Mouse (Mus musculus): ENCODE data around the gene Gm42906. TPM values are rescaled to one million over a fixed set of nuclear protein-coding genes. Genes with fewer than 3 reads are reported as not detected.

Gene Gm42906
- polyA plus RNA-seq, 1 experiment: not detected

- no peaks in the 10 kb centered on the region for H3K36me3 ChIP-seq (ENCODE audit: control insufficient read depth)
- H3K27me3 ChIP-seq (ENCODE audit: control insufficient read depth): no peaks in the 10 kb centered on the region
- no peaks in the 10 kb centered on the region for H3K4me1 ChIP-seq (ENCODE audit: control insufficient read depth)
- TF ChIP-seq GATA1 (IDR thresholded peaks at IDR 0.05; ENCODE audit: low read length) (no peak), TAL1 (IDR thresholded peaks at IDR 0.05; ENCODE audit: low read length) (no peak)
- no peaks in the 10 kb centered on the region for H3K9me3 ChIP-seq (ENCODE audit: control insufficient read depth, low read length)
- no peak overlapping the region for H3K4me3 ChIP-seq (replicated peaks)
Observed at GRCm38 (mm10) chr5:151166266-151166665, 261.7 kb downstream of the Gm42906 start.

GRCm38 (mm10) chr5:151165381-151166016 is 262.5 kb downstream of the Gm42906 start:
- no peaks in the 10 kb centered on the region for H3K27me3 ChIP-seq (ENCODE audit: control insufficient read depth)
- TF ChIP-seq GATA1 (IDR thresholded peaks at IDR 0.05; ENCODE audit: low read length) (no peak), TAL1 (IDR thresholded peaks at IDR 0.05; ENCODE audit: low read length) (no peak)
- no peaks in the 10 kb centered on the region for H3K36me3 ChIP-seq (ENCODE audit: control insufficient read depth)
- no peak overlapping the region for H3K4me3 ChIP-seq (replicated peaks)
- H3K9me3 ChIP-seq (ENCODE audit: control insufficient read depth, low read length): no peaks in the 10 kb centered on the region
- H3K4me1 ChIP-seq (ENCODE audit: control insufficient read depth): no peaks in the 10 kb centered on the region

- Histone ChIP-seq H3K4me1 (ENCODE audit: control insufficient read depth) (no peaks in the 10 kb centered on the region), H3K9me3 (ENCODE audit: control insufficient read depth, low read length) (no peaks in the 10 kb centered on the region), H3K27me3 (ENCODE audit: control insufficient read depth) (no peaks in the 10 kb centered on the region), H3K4me3 (replicated peaks) (no peak overlapping the region), H3K36me3 (ENCODE audit: control insufficient read depth) (no peaks in the 10 kb centered on the region)
- no peak for TF ChIP-seq TAL1 (IDR thresholded peaks at IDR 0.05; ENCODE audit: low read length)
- TF ChIP-seq GATA1 (IDR thresholded peaks at IDR 0.05; ENCODE audit: low read length): no peak
Observed at GRCm38 (mm10) chr5:151164815-151165214, 263.1 kb downstream of the Gm42906 start.

GRCm38 (mm10) chr5:151162642-151163041 is 265.3 kb downstream of the Gm42906 start:
- no peaks in the 10 kb centered on the region for H3K36me3 ChIP-seq (ENCODE audit: control insufficient read depth)
- TF ChIP-seq TAL1 (IDR thresholded peaks at IDR 0.05; ENCODE audit: low read length) (no peak), GATA1 (IDR thresholded peaks at IDR 0.05; ENCODE audit: low read length) (no peak)
- H3K4me1 ChIP-seq (ENCODE audit: control insufficient read depth): no peaks in the 10 kb centered on the region
- no peaks in the 10 kb centered on the region for H3K9me3 ChIP-seq (ENCODE audit: control insufficient read depth, low read length)
- H3K4me3 ChIP-seq (replicated peaks): no peak overlapping the region
- no peaks in the 10 kb centered on the region for H3K27me3 ChIP-seq (ENCODE audit: control insufficient read depth)

GRCm38 (mm10) chr5:151155247-151155646 is 272.7 kb downstream of the Gm42906 start:
- H3K36me3 ChIP-seq (ENCODE audit: control insufficient read depth): no peaks in the 10 kb centered on the region
- H3K4me3 ChIP-seq (replicated peaks): no peak overlapping the region
- no peaks in the 10 kb centered on the region for H3K27me3 ChIP-seq (ENCODE audit: control insufficient read depth)
- H3K4me1 ChIP-seq (ENCODE audit: control insufficient read depth): no peaks in the 10 kb centered on the region
- TF ChIP-seq GATA1 (IDR thresholded peaks at IDR 0.05; ENCODE audit: low read length) (no peak), TAL1 (IDR thresholded peaks at IDR 0.05; ENCODE audit: low read length) (no peak)
- H3K9me3 ChIP-seq (ENCODE audit: control insufficient read depth, low read length): no peaks in the 10 kb centered on the region

- H3K27me3 ChIP-seq (ENCODE audit: control insufficient read depth): no peaks in the 10 kb centered on the region
- H3K9me3 ChIP-seq (ENCODE audit: control insufficient read depth, low read length): no peaks in the 10 kb centered on the region
- TF ChIP-seq GATA1 (IDR thresholded peaks at IDR 0.05; ENCODE audit: low read length) (no peak), TAL1 (IDR thresholded peaks at IDR 0.05; ENCODE audit: low read length) (no peak)
- no peaks in the 10 kb centered on the region for H3K36me3 ChIP-seq (ENCODE audit: control insufficient read depth)
- no peak overlapping the region for H3K4me3 ChIP-seq (replicated peaks)
- H3K4me1 ChIP-seq (ENCODE audit: control insufficient read depth): no peaks in the 10 kb centered on the region
Observed at GRCm38 (mm10) chr5:151154780-151155179, 273.2 kb downstream of the Gm42906 start.

GRCm38 (mm10) chr5:151154030-151154429 is 273.9 kb downstream of the Gm42906 start:
- Histone ChIP-seq H3K9me3 (ENCODE audit: control insufficient read depth, low read length) (no peaks in the 10 kb centered on the region), H3K4me1 (ENCODE audit: control insufficient read depth) (no peaks in the 10 kb centered on the region), H3K4me3 (replicated peaks) (no peak overlapping the region), H3K36me3 (ENCODE audit: control insufficient read depth) (no peaks in the 10 kb centered on the region), H3K27me3 (ENCODE audit: control insufficient read depth) (no peaks in the 10 kb centered on the region)
- TF ChIP-seq TAL1 (IDR thresholded peaks at IDR 0.05; ENCODE audit: low read length) (no peak), GATA1 (IDR thresholded peaks at IDR 0.05; ENCODE audit: low read length) (no peak)

- Histone ChIP-seq H3K4me1 (ENCODE audit: control insufficient read depth) (no peaks in the 10 kb centered on the region), H3K36me3 (ENCODE audit: control insufficient read depth) (no peaks in the 10 kb centered on the region), H3K27me3 (ENCODE audit: control insufficient read depth) (no peaks in the 10 kb centered on the region), H3K4me3 (replicated peaks) (no peak overlapping the region), H3K9me3 (ENCODE audit: control insufficient read depth, low read length) (no peaks in the 10 kb centered on the region)
- TF ChIP-seq GATA1 (IDR thresholded peaks at IDR 0.05; ENCODE audit: low read length) (no peak), TAL1 (IDR thresholded peaks at IDR 0.05; ENCODE audit: low read length) (no peak)
Observed at GRCm38 (mm10) chr5:151151549-151151948, 276.4 kb downstream of the Gm42906 start.

- H3K27me3 ChIP-seq (ENCODE audit: control insufficient read depth): no peaks in the 10 kb centered on the region
- H3K9me3 ChIP-seq (ENCODE audit: control insufficient read depth, low read length): no peaks in the 10 kb centered on the region
- H3K4me1 ChIP-seq (ENCODE audit: control insufficient read depth): no peaks in the 10 kb centered on the region
- TF ChIP-seq GATA1 (IDR thresholded peaks at IDR 0.05; ENCODE audit: low read length) (no peak), TAL1 (IDR thresholded peaks at IDR 0.05; ENCODE audit: low read length) (no peak)
- H3K4me3 ChIP-seq (replicated peaks): no peak overlapping the region
- no peaks in the 10 kb centered on the region for H3K36me3 ChIP-seq (ENCODE audit: control insufficient read depth)
Observed at GRCm38 (mm10) chr5:151149509-151149908, 278.5 kb downstream of the Gm42906 start.

GRCm38 (mm10) chr5:151148079-151148478 is 279.9 kb downstream of the Gm42906 start:
- H3K9me3 ChIP-seq (ENCODE audit: control insufficient read depth, low read length): no peaks in the 10 kb centered on the region
- H3K27me3 ChIP-seq (ENCODE audit: control insufficient read depth): no peaks in the 10 kb centered on the region
- TF ChIP-seq TAL1 (IDR thresholded peaks at IDR 0.05; ENCODE audit: low read length) (no peak), GATA1 (IDR thresholded peaks at IDR 0.05; ENCODE audit: low read length) (no peak)
- H3K4me3 ChIP-seq (replicated peaks): no peak overlapping the region
- H3K36me3 ChIP-seq (ENCODE audit: control insufficient read depth): no peaks in the 10 kb centered on the region
- H3K4me1 ChIP-seq (ENCODE audit: control insufficient read depth): no peaks in the 10 kb centered on the region
